Mouse (Mus musculus) kidney, adult 2 months (tissue): Measurements from ENCODE around the gene Ccl27b. TPM values are rescaled to one million over a fixed set of nuclear protein-coding genes. Genes with fewer than 3 reads are reported as not detected.
"Not testable (repeated sequence)": the region's sequence is repeated elsewhere in the genome, so short reads cannot be mapped to it uniquely, and the experiment has no call there.

Experiments
- DNase-seq: peaks from one replicate; pipeline ENCODE4 v3.0.0; 2021
- H3K27ac ChIP-seq: fragments of 200-500 bp; 2 replicates; pipeline ENCODE4 v1.5.1; 2012; ENCODE audit warnings: low read depth, low read length, control low read depth, inconsistent platforms; ENCODE audit not compliant: insufficient read depth
- H3K27me3 ChIP-seq: fragments of 200-500 bp; replicated peaks from 2 replicates; pipeline ENCODE4 v1.6.1; 2012; ENCODE audit warnings: mild to moderate bottlenecking, moderate library complexity, low read length, inconsistent platforms; ENCODE audit not compliant: control insufficient read depth, insufficient read depth
- H3K36me3 ChIP-seq: fragments of 200-500 bp; 2 replicates; pipeline ENCODE4 v1.6.1; 2012; ENCODE audit warnings: mild to moderate bottlenecking, moderate library complexity, low read length, inconsistent platforms; ENCODE audit not compliant: control insufficient read depth, insufficient read depth
- H3K4me1 ChIP-seq: fragments of 200-500 bp; 2 replicates; pipeline ENCODE4 v1.6.1; 2011; ENCODE audit warnings: low read length; ENCODE audit not compliant: control insufficient read depth, insufficient read depth
- H3K4me3 ChIP-seq: fragments of 200-500 bp; 2 replicates; pipeline ENCODE4 v1.5.1; 2011; ENCODE audit warnings: mild to moderate bottlenecking, low read depth, low read length, control low read depth; ENCODE audit not compliant: insufficient read depth
- WGBS: fragments of 180-500 bp; shearing (Covaris S2); methylation state at CpG from one replicate; pipeline ENCODE4 v1.1.7; 2018; 5-methylcytosine and 5-hydroxymethylcytosine counted together
- polyA plus RNA-seq: library from polyadenylated mRNA; depleted of rRNA; stranded (reverse); fragments of >200 nt; gene quantifications from 2 replicates; pipeline ENCODE4 v1.2.3, GENCODE M21; 2012; rRNA removed

The Ccl27b gene
- polyA plus RNA-seq, result not detected in 2 replicates

GRCm38 (mm10) chr4:42654951-42655350 lies at the start of gene Ccl27b:
Gene Ccl27b, plus strand, starts transcription at chr4:42655251.
- not testable (repeated sequence) for H3K36me3 ChIP-seq, H3K4me3 ChIP-seq, H3K4me1 ChIP-seq, DNase-seq, H3K27me3 ChIP-seq, H3K27ac ChIP-seq
- WGBS, result no CpG with 5 or more reads among the region's 9 CpGs

GRCm38 (mm10) chr4:42611895-42612294 lies 43.2 kb upstream of the Ccl27b start, which contains the start of gene Gm10591:
Gene Gm10591, plus strand, starts transcription at chr4:42612195.
- not testable (repeated sequence) for H3K27me3 ChIP-seq, H3K36me3 ChIP-seq, DNase-seq, H3K4me3 ChIP-seq, H3K27ac ChIP-seq, H3K4me1 ChIP-seq
- no CpG with 5 or more reads among the region's 5 CpGs for WGBS

- H3K27me3 ChIP-seq, H3K4me3 ChIP-seq, DNase-seq, H3K4me1 ChIP-seq, H3K36me3 ChIP-seq, H3K27ac ChIP-seq: not testable (repeated sequence)
- no CpG with 5 or more reads among the region's 8 CpGs for WGBS
Observed at GRCm38 (mm10) chr4:42629419-42629818, 25.6 kb upstream of the Ccl27b start, which contains the start of gene Gm2564. Gene Gm2564, plus strand, starts transcription at chr4:42629719.

GRCm38 (mm10) chr4:42661793-42662192 lies 6.7 kb downstream of the Ccl27b start, which contains the start of gene Il11ra2:
Gene Il11ra2, minus strand, starts transcription at chr4:42661893.
- WGBS, result no CpG with 5 or more reads among the region's 3 CpGs
- not testable (repeated sequence) for H3K4me3 ChIP-seq, H3K27ac ChIP-seq, DNase-seq, H3K36me3 ChIP-seq, H3K4me1 ChIP-seq, H3K27me3 ChIP-seq

GRCm38 (mm10) chr4:42675415-42675814 lies 20.4 kb downstream of the Ccl27b start:
- not testable (repeated sequence) for H3K4me1 ChIP-seq, H3K27ac ChIP-seq, H3K4me3 ChIP-seq, DNase-seq, H3K36me3 ChIP-seq, H3K27me3 ChIP-seq
- WGBS, result no CpG with 5 or more reads among the region's 4 CpGs

DNA sequence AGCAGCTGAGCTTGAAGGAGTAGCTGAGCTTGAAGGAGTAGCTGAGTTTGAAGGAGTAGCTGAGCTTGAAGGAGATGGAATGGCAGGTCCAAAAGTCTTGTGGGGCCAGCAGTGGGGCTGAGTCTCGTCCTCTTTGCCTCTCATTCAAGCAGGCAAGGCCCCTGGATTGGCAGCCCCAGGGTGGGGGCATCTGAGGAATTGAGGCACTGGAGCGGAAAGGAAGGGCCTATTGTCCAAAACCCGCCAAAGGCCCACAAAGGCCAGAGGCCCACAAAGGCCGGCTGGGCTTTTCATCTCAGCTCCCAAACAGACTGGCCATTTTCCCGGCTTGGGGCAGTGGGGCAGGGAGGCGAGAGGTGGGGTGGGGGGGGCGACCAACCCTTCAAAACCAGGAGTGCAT lies 24.3 kb downstream of the Ccl27b start:
- DNase-seq, H3K27me3 ChIP-seq, H3K36me3 ChIP-seq, H3K4me1 ChIP-seq, H3K4me3 ChIP-seq, H3K27ac ChIP-seq: not testable (repeated sequence)
- WGBS, result no CpG with 5 or more reads among the region's 7 CpGs

DNA sequence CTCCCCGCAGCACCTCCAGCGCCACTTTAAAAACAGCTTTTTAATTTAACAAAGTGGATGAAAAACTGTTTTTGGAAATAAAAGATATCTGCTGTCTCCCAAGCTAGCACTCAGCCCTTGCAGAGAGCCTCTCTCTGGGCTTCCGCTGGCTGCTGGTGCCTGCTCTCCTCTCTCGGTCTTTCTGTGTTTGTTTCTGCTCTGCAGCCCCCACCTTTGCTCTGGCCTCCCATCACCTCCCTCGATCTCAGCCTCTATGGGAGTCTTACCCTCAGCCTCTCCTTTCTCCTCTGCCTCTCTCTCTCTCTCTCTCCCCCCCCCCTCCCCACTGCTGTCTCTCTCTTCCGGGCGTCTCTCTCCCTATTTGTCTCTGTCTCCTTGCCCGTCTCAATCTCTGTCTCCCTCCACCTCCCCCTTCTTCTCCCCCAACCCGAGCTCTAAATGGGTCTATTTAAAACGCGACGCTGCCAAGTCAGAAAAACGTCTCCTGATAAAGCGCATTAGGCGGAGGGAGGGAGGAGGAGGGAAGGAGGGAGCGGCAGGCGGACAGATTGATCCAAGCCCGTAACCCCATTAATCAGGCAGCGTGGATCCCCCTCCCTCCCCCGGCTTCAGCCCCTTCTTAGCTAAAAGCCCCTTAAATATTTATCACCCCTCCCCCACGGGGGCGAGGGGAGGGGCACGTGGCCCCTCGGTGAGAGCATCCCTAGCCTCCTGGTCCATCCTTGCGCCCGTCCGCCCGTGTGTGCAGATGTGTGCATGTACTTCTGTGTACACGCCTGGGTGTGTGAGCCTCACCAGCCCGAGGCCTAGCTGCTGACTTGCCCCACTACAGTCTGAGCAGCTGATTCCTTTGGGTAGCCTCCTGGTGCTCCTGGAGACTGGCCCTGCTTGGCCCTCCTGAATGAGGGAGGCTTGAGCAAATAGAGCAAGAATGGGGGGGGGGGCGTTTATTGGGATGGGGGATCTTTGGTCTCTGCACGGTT lies 25.6 kb downstream of the Ccl27b start:
- H3K36me3 ChIP-seq, H3K4me1 ChIP-seq, H3K27me3 ChIP-seq, H3K27ac ChIP-seq, DNase-seq, H3K4me3 ChIP-seq: not testable (repeated sequence)
- WGBS, result no CpG with 5 or more reads among the region's 32 CpGs

- not testable (repeated sequence) for H3K27me3 ChIP-seq, H3K4me3 ChIP-seq, H3K36me3 ChIP-seq, H3K27ac ChIP-seq, H3K4me1 ChIP-seq, DNase-seq
- no CpG with 5 or more reads among the region's 66 CpGs for WGBS
Observed at GRCm38 (mm10) chr4:42681473-42682182, 26.6 kb downstream of the Ccl27b start.

DNA sequence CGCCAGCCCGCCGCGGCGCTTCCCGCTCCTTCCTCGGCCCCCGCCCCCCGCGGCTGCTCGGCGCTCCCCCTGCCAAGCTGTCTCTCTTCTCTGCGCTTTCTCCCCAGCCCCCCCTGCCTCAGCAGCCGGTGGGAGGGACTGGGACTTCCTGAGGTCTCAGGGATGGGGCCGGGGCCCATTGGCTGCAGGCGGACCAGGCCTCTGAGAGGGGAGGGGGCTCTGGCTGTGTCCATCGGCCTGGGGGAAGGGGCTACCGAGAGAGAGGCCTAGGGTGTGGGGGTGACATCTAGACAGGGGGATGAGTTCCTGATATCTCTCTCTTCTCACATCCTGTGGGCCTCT lies 27.1 kb downstream of the Ccl27b start:
- not testable (repeated sequence) for H3K27ac ChIP-seq, H3K27me3 ChIP-seq
- no CpG with 5 or more reads among the region's 18 CpGs for WGBS

More for the DNA sequence above, 27.1 kb downstream of the Ccl27b start:
- not testable (repeated sequence) for DNase-seq, H3K36me3 ChIP-seq, H3K4me3 ChIP-seq, H3K4me1 ChIP-seq
